Mouse (Mus musculus) fat pad, adult 2 months (tissue): ENCODE measurements around the gene Lrrc27.
A peak's percentile ranks its signal among the peaks of the same experiment; 100 is the strongest.

Experiments used
- DNase-seq: peaks from one replicate; pipeline ENCODE4 v3.0.0-alpha.2; 2011; ENCODE audit warnings: low read depth, low spot score; ENCODE audit errors: extremely low read depth

Gene Lrrc27

DNA sequence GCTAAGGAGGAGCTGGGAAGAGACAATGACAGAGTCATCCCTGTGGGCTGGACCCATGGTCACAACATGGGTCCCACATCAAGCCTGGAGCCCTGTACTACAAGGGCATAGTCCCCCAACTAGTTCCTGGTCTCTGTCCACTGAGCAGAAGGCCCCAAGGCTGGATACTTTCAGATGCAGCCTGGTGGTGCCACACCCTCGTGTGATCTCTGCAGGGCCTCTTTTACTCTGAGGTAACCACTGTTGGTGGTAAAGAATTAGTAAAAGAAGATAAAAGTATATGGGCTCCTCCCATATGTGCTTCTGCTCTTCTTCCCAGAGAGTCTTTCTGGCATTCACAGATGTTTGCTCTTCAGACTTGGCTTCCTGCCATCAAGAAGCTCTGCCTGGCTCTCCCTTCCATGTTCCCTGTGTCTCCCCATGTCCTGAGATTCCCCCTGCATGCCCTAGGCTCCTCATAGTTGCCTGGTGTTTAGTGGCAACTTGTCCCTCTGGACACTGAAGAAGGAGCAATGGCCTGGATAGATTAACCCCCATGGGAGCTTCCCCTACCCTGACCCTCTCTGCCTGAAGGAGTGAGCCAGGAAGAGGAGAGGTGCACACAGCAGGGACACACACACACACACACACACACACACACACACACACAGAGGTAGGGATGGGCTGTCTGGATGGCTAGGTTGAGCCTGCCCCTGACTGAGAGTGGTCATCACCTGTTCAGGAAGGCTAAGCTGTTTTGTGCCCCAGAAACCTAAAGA, 60.0 kb downstream of the Lrrc27 start:
- no peak for DNase-seq

GRCm38 (mm10) chr7:139273397-139273719, 60.6 kb downstream of the Lrrc27 start:
- no peak for DNase-seq

DNA sequence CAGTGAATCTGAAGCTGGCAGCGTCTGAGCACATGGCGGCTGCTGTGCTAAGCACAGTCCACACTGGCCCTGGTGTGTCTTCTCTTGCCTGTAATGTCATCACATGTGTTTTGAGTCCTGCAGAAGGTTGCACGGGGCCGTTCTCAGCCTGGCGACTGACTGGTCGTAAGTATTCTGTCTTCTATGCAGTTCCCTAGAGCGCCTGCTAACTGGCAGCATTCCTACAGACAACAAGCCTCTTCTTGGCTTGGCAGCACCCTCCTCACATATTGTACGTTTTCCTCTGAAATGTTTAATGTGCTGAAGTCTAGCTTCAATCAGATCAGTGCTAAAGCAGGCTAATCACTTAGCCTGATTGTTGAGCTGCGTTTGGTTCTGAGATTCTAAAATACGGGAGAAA, 62.8 kb downstream of the Lrrc27 start:
- DNase-seq, result no peak

DNA sequence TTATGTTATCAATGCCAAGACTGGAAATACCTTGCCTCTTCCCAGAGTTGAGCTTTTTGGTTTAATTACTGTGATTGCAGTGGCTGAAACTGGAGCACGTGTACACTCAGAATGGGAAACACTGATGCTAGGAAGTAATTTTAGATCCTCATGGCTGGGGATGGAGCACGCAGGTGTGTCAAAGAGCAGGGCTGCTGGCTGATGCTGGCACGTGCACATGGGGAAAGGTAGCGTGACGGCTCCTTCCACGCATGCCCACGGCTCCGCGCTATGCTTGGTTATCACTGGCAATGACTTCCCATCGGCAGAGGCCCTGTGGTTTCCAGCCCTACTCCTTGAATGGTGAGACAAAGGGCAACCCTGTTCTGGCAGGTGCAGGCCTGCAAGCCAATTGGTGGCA, 63.4 kb downstream of the Lrrc27 start:
- peak; percentile 84 for DNase-seq

DNA sequence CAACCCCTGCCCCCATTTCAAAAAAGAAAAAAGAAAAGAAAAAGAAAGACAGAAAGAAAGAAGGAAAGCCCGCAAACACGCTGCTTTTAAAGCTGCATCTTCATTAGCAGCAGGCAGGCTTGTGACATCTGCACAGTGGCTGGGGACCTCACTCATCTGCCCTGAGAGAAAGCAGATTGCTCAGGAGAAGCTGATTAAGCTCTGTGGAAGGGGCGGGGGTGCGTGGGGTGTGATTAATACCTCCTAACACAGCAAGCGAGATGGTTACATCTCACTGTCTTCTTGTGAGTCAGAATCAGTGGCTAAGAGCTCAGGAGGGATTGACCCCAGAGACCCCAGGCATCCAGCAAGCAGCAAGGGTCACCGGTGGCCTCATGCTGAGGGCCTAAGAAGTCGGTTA, 64.7 kb downstream of the Lrrc27 start:
- DNase-seq, result no peak

DNA sequence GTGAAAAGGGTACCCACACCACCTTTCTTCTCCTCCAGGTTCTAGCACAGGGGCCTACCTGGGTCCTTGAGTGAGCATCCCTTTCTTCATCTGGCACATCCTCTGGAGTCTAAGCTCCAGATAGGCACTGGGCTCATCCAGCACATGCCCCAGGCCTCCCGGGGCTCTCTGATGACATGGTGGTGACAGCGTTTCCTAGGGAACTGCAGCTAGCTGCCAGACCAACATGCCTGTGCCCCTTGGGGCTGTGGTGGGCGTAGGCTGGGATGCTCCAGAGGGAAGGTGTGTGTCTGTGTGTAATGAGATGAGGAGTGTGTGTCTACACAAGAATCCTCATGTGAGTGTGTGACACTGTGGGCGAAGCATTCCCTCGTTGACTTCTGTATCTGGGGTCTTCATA, 66.8 kb downstream of the Lrrc27 start:
- DNase-seq, result no peak

- no peak for DNase-seq
These were observed 67.3 kb downstream of the Lrrc27 start for GRCm38 (mm10) chr7:139280044-139280443.

GRCm38 (mm10) chr7:139281195-139281594, 68.4 kb downstream of the Lrrc27 start:
- no peak for DNase-seq

DNA sequence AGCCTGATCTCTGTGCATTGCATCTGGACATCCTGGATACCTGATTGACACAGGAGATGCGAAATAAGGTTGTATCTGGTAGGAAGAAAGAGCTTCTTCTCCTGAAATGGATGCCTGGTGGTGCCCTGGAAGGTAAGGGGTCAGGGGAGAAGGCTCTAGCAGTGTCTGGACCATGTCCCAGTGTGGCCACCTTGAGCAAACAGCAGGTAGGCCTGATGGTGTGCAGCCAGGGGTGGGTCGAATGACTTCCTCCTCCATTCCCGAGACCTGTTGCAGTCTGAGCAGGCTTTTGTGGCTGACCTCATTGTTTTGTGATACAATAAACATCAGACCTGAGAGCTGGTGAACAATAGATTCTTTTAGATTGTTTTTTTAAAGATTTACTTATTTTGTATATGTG, 69.2 kb downstream of the Lrrc27 start:
- DNase-seq, result no peak

GRCm38 (mm10) chr7:139285295-139285943, 72.6 kb downstream of the Lrrc27 start:
- no peak for DNase-seq

DNA sequence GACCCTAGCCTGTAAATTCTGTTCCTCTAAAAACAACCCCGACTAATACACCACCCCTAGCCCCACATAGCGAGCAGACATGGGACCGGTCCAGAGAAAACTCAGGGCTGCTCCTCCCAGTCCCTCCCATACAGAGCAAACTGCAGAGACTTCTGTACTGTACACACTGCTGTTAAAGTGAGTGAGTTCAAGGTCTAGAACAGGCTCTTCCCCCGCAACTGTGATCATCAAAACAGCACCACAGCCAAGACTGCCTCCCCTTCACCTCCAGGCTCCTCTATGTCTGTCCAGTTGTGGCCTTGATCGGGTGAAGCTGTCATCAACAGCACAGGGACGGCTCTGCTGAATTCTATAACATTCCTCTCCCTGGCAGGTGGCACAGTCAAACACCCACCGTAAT, 75.8 kb downstream of the Lrrc27 start:
- no peak for DNase-seq
